Mouse (Mus musculus): ENCODE results near the gene Il1rapl1.

- TF ChIP-seq CTCF (IDR thresholded peaks at IDR 0.05; ENCODE audit: low read depth, low read length): no peak
- no peak for TF ChIP-seq GATA1 (IDR thresholded peaks at IDR 0.05; ENCODE audit: borderline replicate concordance, low read length)
Observed at GRCm38 (mm10) chrX:88117858-88118257, 2.4 kb upstream of the Il1rapl1 start.
